Mouse (Mus musculus): ENCODE measurements around the gene Shisa7. TPM values are rescaled to one million over a fixed set of nuclear protein-coding genes. Genes with fewer than 3 reads are reported as not detected.
"Not testable (repeated sequence)": the region's sequence is repeated elsewhere in the genome, so short reads cannot be mapped to it uniquely, and the experiment has no call there.

Shisa7 gene
- polyA plus RNA-seq (2015; fragmentation: Nextera tagmentation; extraction: Ambion mirVana), result 0.36 and 0.44 TPM in 2 replicates

DNA sequence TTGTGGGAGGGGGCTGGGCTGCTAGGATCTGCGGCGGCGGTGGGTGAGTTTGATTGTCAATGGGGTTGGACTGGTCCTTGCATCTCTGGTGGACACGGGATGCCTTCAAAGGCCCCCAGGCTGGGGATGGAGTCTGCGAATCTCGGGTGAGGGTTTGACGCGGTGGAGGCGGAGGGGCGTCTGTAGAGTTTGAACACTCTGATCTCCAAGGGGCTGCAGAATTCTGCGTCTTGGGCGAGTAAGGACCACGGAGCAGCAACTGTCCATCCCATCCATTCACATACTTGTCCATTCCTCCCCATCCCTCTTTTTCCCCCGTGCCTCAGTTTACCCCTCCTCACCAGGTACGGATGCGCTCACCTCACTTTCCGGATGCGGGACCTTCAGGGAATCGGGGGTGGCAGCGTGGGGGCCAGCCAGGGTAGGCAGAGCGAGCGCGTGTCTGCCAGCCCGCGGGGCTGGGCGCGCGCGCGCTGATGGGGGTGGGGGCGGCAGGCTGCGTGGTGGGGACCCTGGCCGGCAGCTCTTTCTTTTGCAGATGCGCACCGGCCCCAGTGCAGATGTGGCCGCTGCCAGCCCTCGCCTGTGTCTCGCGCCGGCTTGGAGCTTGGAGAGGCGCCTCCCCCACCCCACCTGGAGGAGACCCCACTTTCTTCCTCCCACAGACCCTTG lies at the start of gene Shisa7:
Shisa7 (minus strand) TSS at position 452 of the 672 bp plus-strand sequence.
- ATAC-seq (ENCODE audit: insufficient read depth, low FRiP score, low read depth), result no peak
- no peak within 1 kb of the TSS for H3K9ac ChIP-seq
- no peak within 1 kb of the TSS for H3K27ac ChIP-seq
- peaks cover 23% of the 10 kb centered on the region for H3K4me1 ChIP-seq
- peak within 1 kb of the TSS; percentile 87 for H3K4me2 ChIP-seq
- H3K4me3 ChIP-seq (replicated peaks), result peak within 1 kb of the TSS; percentile 44
- H3K27me3 ChIP-seq (replicated peaks), result peaks cover 42% of the 10 kb centered on the region
- under 1% methylated on average over 40 of the region's 41 CpGs for WGBS
- H3K36me3 ChIP-seq, result no peaks in the 10 kb centered on the region
- H3K9me3 ChIP-seq, result no peaks in the 10 kb centered on the region

DNA sequence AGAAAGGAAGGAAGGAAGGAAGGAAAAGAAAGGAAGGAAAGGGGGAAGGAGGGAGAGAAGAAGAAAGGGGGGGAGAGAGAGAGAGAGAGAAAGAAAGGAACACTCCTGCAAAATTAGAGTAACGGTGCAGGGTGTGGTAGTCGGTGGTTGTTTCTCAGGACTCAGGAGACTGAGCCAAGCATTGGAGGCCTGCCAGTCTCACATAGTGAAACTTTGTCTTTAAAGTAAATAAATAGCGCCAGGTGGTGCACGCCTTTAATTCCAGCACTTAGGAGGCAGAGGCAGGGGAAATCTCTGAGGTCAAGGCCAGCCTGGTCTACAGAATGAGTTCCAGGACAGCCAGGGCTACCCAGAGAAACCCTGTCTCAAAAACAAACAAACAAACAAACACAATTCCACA lies 42.2 kb upstream of the Shisa7 start:
- 37% methylated on average over 4 of the region's 4 CpGs for WGBS
- no peak overlapping the region for H3K9ac ChIP-seq
- no peaks in the 10 kb centered on the region for H3K27me3 ChIP-seq (replicated peaks)
- no peak overlapping the region for H3K4me3 ChIP-seq (replicated peaks)
- H3K27ac ChIP-seq, result no peak overlapping the region
- no peaks in the 10 kb centered on the region for H3K4me1 ChIP-seq
- H3K4me2 ChIP-seq, result no peak overlapping the region
- no peaks in the 10 kb centered on the region for H3K9me3 ChIP-seq
- ATAC-seq (ENCODE audit: insufficient read depth, low FRiP score, low read depth), result no peak
- peaks cover 3% of the 10 kb centered on the region; the same call in 1 of the 2 replicates for H3K36me3 ChIP-seq

DNA sequence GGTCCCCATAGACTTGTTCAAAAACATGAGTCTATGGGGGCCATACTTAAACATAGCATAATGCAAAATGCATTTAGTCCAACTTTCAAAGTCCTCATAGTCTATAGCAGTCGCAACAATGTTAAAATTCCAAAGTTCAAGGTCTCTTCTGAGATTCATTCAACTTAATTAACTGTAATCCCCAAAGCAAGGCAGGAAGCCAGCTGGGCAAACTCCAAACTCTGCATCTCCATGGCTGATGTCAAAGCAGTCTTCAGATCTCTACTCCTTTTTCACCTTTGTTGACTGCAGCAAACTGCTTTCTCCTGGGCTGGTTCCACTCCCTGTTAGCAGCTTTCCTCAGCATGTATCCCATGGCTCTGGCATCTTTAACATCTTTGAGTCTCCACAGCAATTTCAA lies 34.5 kb upstream of the Shisa7 start:
- not testable (repeated sequence) for H3K4me2 ChIP-seq; H3K4me1 ChIP-seq; H3K27ac ChIP-seq; H3K36me3 ChIP-seq; H3K9ac ChIP-seq; H3K27me3 ChIP-seq (replicated peaks); ATAC-seq (ENCODE audit: insufficient read depth, low FRiP score, low read depth); H3K4me3 ChIP-seq (replicated peaks); H3K9me3 ChIP-seq
- WGBS, result 84% methylated on average over 1 of the region's 1 CpGs

DNA sequence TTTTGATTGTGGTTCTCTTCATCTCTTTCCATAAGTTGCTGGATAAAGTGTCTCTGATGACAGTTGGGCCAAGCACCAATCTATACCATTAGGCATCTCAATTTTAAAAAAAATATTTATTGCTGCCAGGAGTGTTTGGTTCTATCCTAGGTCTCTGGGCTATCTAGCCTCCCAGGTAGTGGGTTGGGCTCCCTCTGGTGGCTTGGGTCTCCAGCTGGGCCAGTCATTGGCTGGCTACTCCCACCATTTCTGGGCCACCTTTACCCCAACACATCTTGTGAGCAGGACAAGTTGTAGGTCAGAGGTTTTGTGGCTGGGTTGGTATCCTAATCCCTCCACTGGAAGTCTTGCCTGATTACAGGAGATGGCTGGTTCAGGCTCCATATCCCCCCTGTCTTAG lies 33.7 kb upstream of the Shisa7 start:
- no peaks in the 10 kb centered on the region for H3K9me3 ChIP-seq
- H3K4me3 ChIP-seq (replicated peaks), result no peak overlapping the region
- peak overlapping the region; percentile 74 for H3K4me2 ChIP-seq
- H3K27ac ChIP-seq, result no peak overlapping the region
- H3K4me1 ChIP-seq, result 0 out of 2 replicates have a peak, but pooled peaks cover 6% of the 10 kb centered on the region
- ATAC-seq (ENCODE audit: insufficient read depth, low FRiP score, low read depth), result no peak
- H3K9ac ChIP-seq, result no peak overlapping the region
- H3K36me3 ChIP-seq, result peaks cover 3% of the 10 kb centered on the region; the same call in 1 of the 2 replicates
- H3K27me3 ChIP-seq (replicated peaks), result no peaks in the 10 kb centered on the region

DNA sequence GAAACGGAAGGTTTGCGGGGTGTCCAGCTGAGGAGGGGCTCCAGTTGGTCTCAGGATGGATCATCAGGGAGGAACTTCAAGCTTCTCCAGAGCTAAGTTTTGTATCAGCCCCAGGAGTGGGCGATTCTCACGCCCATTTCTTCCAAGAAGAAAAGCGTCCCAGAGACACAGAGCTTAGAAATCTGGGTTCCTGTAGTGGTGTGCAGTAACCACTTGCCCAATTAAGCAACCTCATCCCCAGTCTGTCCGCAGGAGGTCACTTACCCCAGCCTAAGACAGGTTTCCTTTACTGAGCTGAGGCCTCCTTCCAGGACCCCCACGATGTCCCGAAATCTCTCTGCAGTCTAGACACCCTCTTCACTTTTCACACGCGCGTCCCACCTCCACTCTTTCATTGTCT lies 32.7 kb upstream of the Shisa7 start:
- Histone ChIP-seq H3K27ac (peak overlapping the region; percentile 61), H3K9ac (peak overlapping the region; percentile 50), H3K36me3 (peaks cover 3% of the 10 kb centered on the region; the same call in 1 of the 2 replicates), H3K4me2 (peak overlapping the region; percentile 74), H3K27me3 (replicated peaks) (no peaks in the 10 kb centered on the region), H3K9me3 (no peaks in the 10 kb centered on the region), H3K4me1 (0 out of 2 replicates have a peak, but pooled peaks cover 6% of the 10 kb centered on the region), H3K4me3 (replicated peaks) (peak overlapping the region; percentile 62)
- ATAC-seq (ENCODE audit: insufficient read depth, low FRiP score, low read depth), result peak; percentile 9; the same call in 1 of the 2 replicates
- WGBS, result 6% methylated on average over 11 of the region's 11 CpGs

DNA sequence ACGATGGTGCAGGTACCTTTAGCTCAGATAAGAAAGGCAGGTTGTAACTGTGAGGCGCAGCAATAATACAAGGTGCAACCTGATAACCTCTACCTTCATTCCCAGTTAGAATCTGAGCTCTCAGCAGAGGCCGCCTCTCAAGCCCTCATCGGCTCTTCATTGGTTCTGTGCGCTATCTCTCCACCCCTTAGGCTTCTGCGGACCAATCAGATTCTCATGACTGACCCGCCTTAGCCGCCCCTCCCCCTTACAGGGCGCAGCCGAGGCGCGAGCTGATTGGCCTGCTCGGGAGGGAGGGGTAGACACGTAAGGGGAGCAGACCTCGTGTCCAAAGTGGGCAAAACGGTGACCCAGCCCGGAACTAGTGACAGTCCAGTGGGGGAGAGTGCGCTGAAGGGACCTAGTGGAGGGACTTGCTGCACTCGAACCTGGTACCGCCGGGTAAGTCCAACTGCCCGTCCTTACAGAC lies 32.3 kb upstream of the Shisa7 start, which contains the start of gene Isoc2a:
Isoc2a (plus strand) TSS at position 401 of the 469 bp plus-strand sequence.
- Histone ChIP-seq H3K27me3 (replicated peaks) (no peaks in the 10 kb centered on the region), H3K4me2 (peak within 1 kb of the TSS; percentile 74), H3K9me3 (no peaks in the 10 kb centered on the region), H3K9ac (peak within 1 kb of the TSS; percentile 50), H3K4me1 (0 out of 2 replicates have a peak, but pooled peaks cover 6% of the 10 kb centered on the region), H3K4me3 (replicated peaks) (peak within 1 kb of the TSS; percentile 62), H3K36me3 (no peaks in the 10 kb centered on the region), H3K27ac (peak within 1 kb of the TSS; percentile 68)
- under 1% methylated on average over 21 of the region's 22 CpGs for WGBS
- peak; percentile 100 for ATAC-seq (ENCODE audit: insufficient read depth, low FRiP score, low read depth)

DNA sequence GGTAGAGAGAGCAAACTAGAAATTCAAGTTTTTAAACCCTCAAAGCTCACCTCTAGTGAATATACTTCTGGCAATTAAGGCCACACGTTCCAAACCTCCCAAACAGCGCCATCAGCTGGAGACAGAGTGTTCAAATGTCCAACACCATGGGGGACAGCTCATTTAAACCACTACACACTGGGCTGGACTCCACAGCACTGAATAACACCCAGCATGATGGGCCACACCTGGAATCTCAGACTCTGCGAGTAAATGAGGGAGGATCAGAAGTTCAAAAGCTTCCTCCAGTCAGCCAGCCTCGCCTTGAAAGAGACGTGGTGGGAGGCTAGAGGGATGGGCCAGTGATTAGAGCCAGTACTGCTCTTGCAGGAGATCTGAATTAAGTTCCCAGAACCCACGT lies 25.6 kb upstream of the Shisa7 start, which contains the start of gene Isoc2b:
Isoc2b (minus strand) TSS at position 126 of the 400 bp plus-strand sequence.
- no peaks in the 10 kb centered on the region for H3K9me3 ChIP-seq
- H3K4me3 ChIP-seq (replicated peaks), result no peak within 1 kb of the TSS
- 40% methylated on average over 6 of the region's 6 CpGs for WGBS
- peaks cover 4% of the 10 kb centered on the region; the same call in 1 of the 2 replicates for H3K4me1 ChIP-seq
- no peak within 1 kb of the TSS for H3K4me2 ChIP-seq
- no peak within 1 kb of the TSS for H3K9ac ChIP-seq
- H3K36me3 ChIP-seq, result no peaks in the 10 kb centered on the region
- H3K27me3 ChIP-seq (replicated peaks), result no peaks in the 10 kb centered on the region
- no peak for ATAC-seq (ENCODE audit: insufficient read depth, low FRiP score, low read depth)
- no peak within 1 kb of the TSS for H3K27ac ChIP-seq

DNA sequence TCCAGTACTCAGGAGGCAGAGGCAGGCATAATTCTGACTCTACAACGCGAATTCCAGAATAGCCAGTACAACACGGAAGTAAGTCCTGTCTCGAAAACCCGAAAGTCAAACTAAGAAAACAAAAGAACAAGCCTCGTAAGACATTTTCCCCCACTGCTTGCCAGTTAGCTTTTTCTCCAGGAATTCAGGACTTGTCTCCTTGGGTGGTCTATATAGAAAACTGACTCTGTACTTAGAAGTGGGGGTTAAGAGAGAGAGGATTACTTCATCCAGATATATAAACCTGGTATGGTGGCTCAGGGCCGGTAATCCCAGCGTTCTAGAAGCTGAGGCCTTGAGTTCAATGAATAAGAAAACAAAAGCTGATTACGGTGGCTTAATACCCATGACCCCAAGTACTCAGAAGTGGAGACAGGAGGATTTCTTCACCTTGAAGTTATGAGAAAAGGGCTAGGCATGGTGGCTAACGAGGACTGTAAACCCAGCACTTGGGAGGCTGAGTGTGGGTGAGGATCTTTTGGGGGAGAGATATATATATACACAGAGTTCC lies 22.2 kb upstream of the Shisa7 start:
- H3K4me2 ChIP-seq, result peak overlapping the region; percentile 54
- peak overlapping the region; percentile 76 for H3K27ac ChIP-seq
- H3K27me3 ChIP-seq (replicated peaks), result no peaks in the 10 kb centered on the region
- no peaks in the 10 kb centered on the region for H3K36me3 ChIP-seq
- WGBS, result 27% methylated on average over 10 of the region's 10 CpGs
- H3K9me3 ChIP-seq, result no peaks in the 10 kb centered on the region
- peak overlapping the region; percentile 24; the same call in 1 of the 2 replicates for H3K9ac ChIP-seq
- H3K4me1 ChIP-seq, result peaks cover 6% of the 10 kb centered on the region; the same call in 1 of the 2 replicates
- peak overlapping the region; percentile 51 for H3K4me3 ChIP-seq (replicated peaks)
- ATAC-seq (ENCODE audit: insufficient read depth, low FRiP score, low read depth), result no peak

DNA sequence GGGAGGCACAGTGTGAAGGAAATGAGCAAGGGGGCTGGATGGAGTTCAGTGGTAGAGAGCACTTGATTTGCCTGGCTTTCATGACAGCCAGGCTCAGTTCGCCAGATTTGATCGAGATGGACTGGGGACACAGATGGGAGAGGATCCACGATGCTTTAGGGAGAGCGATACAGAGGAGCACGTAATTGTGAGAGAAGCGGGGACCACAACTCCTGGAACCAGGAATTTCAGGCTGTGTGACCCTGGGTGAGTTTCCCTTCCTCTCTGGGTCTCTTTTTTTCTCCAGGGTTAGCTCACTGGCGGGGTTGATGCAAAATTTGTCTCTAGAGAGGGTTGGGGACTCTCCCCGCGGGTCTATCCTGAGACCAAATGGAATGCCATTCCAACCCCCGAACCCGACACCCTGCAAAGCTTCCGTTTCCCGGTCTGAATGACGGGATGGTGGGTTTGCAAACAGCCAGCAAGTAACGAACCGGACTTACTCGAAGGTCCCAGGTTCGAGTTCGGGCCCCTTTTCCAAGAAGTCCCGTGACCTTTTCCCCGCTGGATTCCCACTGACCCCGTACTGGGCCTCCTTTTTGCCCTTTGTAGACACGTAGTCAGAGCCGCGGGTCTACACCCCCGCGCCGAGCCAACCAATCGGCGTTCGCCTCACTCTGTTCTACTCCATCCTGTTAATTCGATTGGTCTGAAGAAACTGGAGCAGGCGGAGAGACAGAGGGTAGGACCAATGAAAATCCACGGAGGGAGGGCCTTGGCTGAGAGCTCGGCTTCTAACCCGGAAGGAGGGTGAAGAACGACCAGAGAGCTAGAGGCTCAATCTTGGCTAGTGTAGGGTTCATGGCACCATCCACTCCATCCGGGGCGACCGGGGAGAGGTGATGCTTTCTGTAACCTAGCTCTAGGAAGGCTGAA lies 21.3 kb upstream of the Shisa7 start:
- H3K27ac ChIP-seq, result peak overlapping the region; percentile 76
- peak overlapping the region; percentile 24; the same call in 1 of the 2 replicates for H3K9ac ChIP-seq
- H3K36me3 ChIP-seq, result no peaks in the 10 kb centered on the region
- peak overlapping the region; percentile 61 for H3K4me2 ChIP-seq
- no peaks in the 10 kb centered on the region for H3K9me3 ChIP-seq
- peaks cover 6% of the 10 kb centered on the region; the same call in 1 of the 2 replicates for H3K4me1 ChIP-seq
- no peaks in the 10 kb centered on the region for H3K27me3 ChIP-seq (replicated peaks)
- peak; percentile 100 for ATAC-seq (ENCODE audit: insufficient read depth, low FRiP score, low read depth)
- H3K4me3 ChIP-seq (replicated peaks), result peak overlapping the region; percentile 51
- WGBS, result 6% methylated on average over 40 of the region's 40 CpGs

DNA sequence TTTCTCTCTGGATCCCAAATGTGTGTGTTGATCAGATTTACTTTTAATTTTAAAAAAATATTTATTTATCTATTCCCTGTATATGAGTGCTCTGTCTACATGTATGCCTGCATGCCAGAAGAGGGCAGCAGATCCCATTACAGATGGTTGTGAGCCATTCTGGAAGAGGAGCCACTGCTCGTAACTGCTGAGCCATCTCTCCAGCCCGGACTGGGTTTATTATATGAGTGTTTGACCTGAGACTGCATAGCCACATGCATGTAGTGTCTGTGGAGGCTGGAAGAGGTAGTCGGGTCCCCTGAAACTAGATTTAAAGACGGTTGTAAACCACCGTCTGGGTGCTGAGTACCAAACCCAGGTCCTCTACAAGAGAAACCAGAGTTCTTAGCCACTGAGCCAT lies 20.6 kb upstream of the Shisa7 start:
- Histone ChIP-seq H3K36me3 (no peaks in the 10 kb centered on the region), H3K9ac (no peak overlapping the region), H3K4me1 (peaks cover 6% of the 10 kb centered on the region; the same call in 1 of the 2 replicates), H3K4me3 (replicated peaks) (peak overlapping the region; percentile 51; the same call in 1 of the 2 replicates), H3K4me2 (peak overlapping the region; percentile 61), H3K27me3 (replicated peaks) (no peaks in the 10 kb centered on the region), H3K27ac (no peak overlapping the region), H3K9me3 (no peaks in the 10 kb centered on the region)
- ATAC-seq (ENCODE audit: insufficient read depth, low FRiP score, low read depth), result no peak
- 63% methylated on average over 5 of the region's 5 CpGs for WGBS

DNA sequence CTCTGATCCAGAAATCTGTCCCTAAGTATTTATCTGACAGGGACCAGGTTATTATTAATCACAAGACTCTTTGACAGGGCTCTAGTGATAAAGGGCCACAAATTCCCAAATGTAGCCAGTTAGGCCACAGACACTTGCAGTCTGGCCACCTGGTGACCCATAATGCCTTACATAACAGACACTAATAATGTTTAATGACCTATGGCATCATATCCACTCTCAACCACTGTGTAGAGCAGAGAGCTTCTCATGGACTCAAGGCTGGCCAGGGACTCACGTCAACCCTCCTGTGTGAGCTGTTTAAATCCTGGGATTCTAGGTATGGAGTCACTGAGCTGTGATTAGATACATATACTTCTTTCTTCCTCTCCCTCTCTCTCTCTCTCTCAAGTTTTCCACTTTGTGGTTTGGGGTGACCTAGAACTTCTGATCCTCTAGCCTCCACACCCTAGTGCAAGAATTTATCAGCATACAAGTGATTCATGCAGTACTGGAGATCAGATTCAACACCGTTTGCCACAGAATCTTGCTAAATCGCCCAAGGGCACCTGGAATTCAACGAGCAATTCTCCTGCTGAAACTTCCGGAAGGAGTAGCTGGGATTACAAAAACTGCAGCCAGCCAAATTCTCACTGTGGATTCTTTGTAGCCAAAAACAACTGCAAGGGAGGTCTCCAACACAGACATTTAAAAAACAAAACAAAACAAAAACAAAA lies 19.8 kb upstream of the Shisa7 start:
- Histone ChIP-seq H3K4me2 (no peak overlapping the region), H3K27me3 (replicated peaks) (no peaks in the 10 kb centered on the region), H3K4me1 (peaks cover 6% of the 10 kb centered on the region; the same call in 1 of the 2 replicates), H3K36me3 (no peaks in the 10 kb centered on the region), H3K4me3 (replicated peaks) (no peak overlapping the region), H3K9ac (no peak overlapping the region), H3K9me3 (no peaks in the 10 kb centered on the region), H3K27ac (no peak overlapping the region)
- no peak for ATAC-seq (ENCODE audit: insufficient read depth, low FRiP score, low read depth)
- WGBS, result 81% methylated on average over 5 of the region's 5 CpGs

All from stomach, embryonic 15.5 days (tissue).